Mouse (Mus musculus) mesoderm, embryonic 11.5 days (tissue): ENCODE results near the gene Plxnd1.

ENCODE experiments used
- DNase-seq: peaks from one replicate; pipeline ENCODE4 v3.0.0-alpha.2; 2012; ENCODE audit warnings: low read depth, low spot score

Plxnd1 gene

GRCm38 (mm10) chr6:115994877-115995520 is at the start of gene Plxnd1:
TSS of gene Plxnd1 (minus strand) at chr6:115995005.
- peak; percentile 85 for DNase-seq

DNA sequence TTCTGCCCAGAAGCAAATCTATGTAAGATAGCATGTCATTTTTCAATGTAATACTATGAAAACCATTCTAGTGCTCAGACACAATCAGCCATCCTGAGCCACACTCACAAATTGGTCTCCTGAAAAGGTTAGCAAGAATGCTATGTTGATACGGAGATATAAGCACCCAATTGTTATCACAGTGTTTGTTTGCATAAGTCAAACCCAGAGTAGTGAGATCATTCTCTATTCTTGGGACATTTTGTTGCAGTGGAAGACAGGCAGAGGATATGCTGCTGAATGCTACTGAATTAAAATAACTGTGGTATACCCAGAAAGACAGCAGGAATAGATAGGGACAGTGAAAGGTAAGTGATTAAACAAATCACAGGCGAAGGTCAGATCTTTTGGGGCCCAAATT is 49.2 kb upstream of the Plxnd1 start:
- peak; percentile 9 for DNase-seq

GRCm38 (mm10) chr6:116038222-116038621 is 43.4 kb upstream of the Plxnd1 start:
- no peak for DNase-seq

- no peak for DNase-seq
Observed at GRCm38 (mm10) chr6:116037281-116037831, 42.6 kb upstream of the Plxnd1 start.

- no peak for DNase-seq
Observed at GRCm38 (mm10) chr6:116036555-116036954, 41.8 kb upstream of the Plxnd1 start.

DNA sequence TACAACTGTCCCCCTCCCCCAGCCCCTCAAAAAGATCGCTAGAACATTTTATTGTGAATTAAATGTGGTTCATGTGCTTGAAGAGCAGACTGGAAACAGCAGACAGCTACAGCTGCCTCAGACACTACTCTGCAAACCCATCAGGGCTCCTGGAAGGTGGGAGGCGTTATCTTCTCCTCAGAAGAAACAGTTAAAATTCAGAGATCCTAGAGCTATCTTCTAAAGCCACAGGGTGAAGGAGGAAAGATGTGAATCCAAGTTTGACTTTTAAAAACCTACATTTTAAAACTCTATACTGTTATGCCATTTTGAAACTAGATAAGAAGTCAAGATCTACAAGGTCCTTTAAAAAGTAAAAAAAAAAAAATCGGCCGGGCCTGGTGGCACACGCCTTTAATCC is 36.2 kb upstream of the Plxnd1 start:
- no peak for DNase-seq

DNA sequence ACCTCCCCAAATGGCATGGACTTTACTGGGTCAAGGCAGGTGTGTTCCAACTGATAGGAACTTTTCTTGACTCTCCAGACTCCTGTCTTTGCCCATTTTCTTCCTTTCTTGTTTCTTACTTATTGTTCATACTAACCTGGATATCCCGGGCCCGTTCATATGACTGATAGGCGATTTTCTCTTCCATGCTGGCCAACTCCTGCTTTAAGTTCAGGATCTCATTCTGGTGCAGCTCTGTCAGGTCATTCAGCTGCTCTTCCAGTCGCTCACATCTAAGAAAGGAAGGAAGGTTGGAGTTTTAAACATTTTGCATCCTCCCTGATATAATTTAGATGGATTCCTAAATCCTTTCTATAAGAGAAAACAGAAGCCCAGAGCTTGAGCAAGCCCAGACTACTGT is 29.9 kb upstream of the Plxnd1 start:
- DNase-seq, result no peak

- DNase-seq, result no peak
Observed at GRCm38 (mm10) chr6:116021961-116022485, 27.2 kb upstream of the Plxnd1 start.

DNA sequence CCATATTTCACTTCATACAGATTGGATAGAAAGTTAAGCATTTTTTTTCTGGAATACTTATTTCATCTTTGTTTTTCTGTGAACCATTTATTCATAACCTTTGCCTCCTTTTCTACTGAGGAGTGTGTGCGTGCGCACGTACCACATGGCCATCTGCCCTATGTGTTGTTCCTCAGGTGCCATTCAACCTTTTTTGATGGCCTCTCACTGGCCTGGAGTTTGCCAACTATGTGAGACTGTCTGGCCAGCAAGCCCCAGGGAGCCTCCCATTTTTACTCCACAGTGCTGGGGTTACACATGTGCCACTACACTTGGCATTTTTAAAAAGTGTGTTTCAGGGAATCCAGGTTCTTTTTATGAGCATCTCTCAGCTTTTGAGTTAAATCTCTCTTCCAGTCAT is 21.1 kb upstream of the Plxnd1 start:
- no peak for DNase-seq

- no peak for DNase-seq
Observed at GRCm38 (mm10) chr6:116014111-116014510, 19.3 kb upstream of the Plxnd1 start.

DNA sequence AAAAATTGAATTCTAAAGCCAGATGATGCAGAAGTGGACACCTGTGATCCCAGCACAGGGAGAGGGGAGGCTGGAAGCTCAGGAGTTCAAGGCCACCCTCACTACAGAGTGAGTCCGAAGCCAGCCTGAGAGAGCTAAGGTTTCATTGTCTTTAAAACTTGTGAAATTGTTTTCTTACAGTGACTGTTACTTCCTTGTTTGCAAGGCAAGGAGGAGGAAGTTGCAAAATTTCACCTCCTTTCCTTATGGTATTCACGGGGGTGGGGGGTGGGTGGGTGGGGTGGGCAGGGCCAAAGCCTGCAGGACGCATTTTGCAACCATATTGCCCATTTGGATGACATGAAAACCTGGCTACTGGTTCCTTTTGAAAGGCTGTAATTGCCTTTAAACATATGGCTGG is 18.9 kb upstream of the Plxnd1 start:
- DNase-seq, result no peak

DNA sequence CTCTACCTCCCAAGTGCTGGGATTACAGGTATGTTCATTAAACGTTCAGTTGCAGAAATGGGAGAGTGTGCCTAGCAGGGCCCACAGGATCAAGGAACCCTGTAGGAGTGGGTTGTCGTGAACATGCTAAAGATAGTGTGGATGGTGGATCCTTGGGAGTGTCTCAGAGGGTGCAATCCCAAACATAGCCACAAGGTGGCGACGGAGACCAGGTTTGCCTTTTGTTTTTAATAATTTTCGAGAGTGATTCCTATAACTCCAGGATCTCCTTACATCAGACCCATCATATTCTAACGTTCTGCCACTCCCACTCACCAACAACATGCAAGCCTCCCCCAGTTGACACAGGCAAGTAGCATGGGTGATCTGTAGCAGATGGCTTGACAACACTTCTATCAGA is 15.7 kb upstream of the Plxnd1 start:
- peak; percentile 79 for DNase-seq

GRCm38 (mm10) chr6:116009426-116009825 is 14.6 kb upstream of the Plxnd1 start:
- DNase-seq, result no peak

DNA sequence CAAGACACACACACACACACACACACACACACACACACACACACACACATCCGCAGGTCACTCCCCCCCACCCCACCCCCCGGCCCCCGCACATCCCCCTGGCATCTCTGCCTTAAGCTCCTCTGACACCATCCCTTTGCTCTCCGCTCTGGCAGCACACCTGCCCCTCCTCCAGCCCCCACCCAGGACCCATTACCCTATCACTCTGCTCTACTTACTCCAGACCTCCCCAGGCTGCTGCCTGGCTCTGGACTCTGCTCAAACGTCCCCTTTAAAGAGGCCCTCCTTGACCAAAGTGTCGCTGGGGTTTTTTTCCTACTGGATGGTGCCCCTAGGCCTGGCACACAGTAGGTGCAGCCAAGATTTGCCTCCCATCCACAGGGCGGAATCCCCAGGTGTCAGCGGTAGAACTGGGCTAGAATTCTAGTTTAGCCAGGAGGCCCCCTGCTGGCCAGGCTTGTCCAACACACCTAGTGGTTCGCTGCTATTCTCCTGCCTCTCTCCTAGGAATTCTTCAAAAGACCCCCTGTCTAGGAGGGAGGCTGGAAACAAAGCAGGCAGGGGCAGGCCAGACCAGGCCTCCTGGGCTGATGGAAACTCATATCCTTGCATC is 12.9 kb upstream of the Plxnd1 start:
- peak; percentile 72 for DNase-seq

DNA sequence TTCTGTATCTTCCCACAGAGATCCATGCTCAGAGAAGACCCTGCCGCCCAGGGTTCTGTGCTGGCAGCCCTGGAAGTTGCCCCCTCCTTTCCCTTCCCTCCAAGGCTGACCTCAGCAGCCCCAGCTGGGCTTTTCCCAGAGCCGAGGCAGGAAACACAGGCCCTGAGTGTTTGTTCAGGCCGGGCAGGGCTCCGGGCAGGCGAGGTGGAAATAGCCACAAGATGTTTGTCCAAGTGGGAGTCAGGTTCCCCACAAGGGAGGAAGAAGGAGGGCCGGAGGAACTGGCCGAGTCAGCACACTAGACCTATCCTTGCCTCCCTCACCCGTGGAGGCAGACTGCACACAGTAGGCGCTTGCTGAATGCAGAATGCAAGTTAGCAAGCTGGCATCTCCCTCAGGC is 11.9 kb upstream of the Plxnd1 start:
- peak; percentile 47 for DNase-seq

DNA sequence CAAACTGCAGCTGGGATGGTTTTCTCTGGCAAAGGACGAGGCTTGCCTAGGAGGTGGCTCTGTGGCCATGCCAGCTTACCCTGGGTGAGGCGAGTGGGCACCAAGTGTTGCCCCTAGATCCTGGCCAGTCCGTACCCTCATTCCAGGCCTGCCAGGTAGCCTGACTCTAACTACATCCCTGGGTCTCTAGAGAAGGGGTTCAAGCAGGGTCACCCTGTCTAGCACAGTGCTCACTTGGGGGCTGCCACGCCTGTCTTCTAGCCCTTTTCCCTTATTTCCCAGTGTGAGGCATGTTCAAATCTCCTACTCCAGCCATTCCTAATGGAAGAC is 11.1 kb upstream of the Plxnd1 start:
- DNase-seq, result no peak

DNA sequence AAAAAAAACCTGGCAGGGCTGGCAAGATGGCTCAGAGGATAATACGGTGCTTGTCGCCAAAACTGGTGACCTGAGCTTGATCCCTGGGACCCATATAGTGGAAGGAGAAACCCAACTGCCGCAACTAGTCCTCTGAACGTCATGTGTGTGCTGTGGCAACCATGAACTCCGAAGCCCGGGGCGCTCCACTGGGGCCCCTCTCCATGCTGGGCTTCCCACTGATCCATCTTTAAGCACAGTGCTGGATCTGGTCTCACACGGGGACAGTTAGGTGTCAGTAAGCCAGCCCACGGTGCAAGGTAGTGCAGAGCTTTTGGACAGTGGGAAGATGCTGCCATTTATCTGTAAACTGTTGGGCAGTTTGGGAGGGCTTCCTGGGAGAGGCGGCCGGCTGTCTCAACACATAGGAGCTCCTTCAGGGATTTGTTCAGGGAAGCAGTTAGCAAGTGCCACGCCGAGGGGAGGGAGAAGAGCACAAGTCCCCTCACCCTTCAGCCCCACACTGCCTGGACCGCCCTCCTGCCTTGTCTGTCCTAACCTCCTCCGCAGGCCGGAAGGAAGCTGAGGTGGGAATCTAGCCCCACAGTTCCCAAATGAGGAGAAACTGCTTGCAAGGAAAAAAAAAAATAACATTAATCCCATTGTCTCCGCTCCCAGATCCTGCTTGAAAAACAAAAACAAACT is 10.6 kb upstream of the Plxnd1 start:
- no peak for DNase-seq

- DNase-seq, result no peak
Observed at GRCm38 (mm10) chr6:116004716-116005115, 9.9 kb upstream of the Plxnd1 start.

GRCm38 (mm10) chr6:116004069-116004468 is 9.3 kb upstream of the Plxnd1 start:
- no peak for DNase-seq

DNA sequence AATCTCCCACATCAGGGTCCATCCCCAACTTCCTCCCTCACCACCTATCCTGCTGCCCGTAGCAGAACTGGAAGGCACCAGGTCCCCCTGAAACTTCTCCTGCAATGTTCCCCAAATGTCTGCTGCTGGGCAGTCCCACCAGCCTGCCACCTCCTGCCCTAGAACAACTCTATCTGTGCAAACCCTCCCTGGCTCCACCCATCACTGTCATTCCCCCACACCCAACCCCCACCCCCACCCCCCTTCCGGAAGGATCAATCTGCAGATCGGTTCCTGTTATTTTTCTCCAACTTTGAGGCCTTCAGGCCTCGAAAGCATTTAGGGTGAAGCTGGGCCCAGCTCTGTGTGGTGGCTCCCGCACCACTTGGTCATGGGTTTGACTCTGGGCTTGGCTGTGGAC is 8.7 kb upstream of the Plxnd1 start:
- no peak for DNase-seq

DNA sequence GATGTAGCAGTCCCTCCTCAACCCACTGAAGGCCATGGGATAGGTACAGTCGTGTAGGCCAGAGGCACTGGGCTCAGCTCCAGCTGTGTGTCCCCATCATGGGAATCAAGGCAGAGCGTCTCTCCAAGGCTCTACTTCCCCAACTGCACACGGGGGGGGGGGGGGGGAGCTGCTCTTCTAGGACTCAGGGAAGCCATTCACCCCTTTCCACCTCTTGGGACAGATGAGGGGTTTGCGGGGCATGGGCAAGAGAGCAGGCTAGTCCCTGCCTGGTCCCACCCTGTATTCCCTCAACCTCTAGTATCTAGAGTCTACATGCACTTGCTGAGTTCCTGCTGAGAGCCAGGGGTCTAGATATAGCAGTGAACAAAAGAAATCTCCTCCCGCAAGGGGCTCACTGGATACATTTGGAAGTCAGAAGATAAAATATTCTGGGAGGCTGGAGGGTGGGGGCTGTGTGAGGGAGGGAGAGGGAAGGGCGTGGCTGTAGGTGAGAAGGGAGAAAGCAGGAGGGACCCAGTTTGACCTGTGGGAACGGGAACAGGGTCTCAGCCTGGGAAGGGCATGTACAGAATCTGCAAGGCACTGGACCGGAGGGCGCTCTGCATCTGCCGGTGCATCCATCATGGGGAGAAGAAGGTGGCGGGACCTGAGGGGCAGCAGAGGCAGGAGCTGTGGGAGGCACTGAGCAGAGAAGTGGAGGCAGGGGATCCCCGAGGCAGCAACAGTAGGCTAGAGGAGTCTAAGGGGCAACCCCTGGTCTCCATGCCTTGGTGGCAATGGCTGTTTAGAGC is 7.7 kb upstream of the Plxnd1 start:
- DNase-seq, result no peak

- DNase-seq, result no peak
Observed at GRCm38 (mm10) chr6:116000851-116001250, 6.0 kb upstream of the Plxnd1 start.
